Mouse (Mus musculus) hindbrain, postnatal 0 days (tissue): Measurements from ENCODE around the gene Olfr577. TPM values are rescaled to one million over a fixed set of nuclear protein-coding genes. Genes with fewer than 3 reads are reported as not detected.

Source experiments
- ATAC-seq: fragments of 200-750 bp; cut with Nextera tagmentation; 2 replicates; pipeline ENCODE4 v1.8.0; 2017; ENCODE audit warnings: mild to moderate bottlenecking, moderate TSS enrichment, moderate library complexity
- DNase-seq: peaks from one replicate; pipeline ENCODE4 v3.0.0-alpha.2; 2015; ENCODE audit warnings: low spot score
- H3K27ac ChIP-seq: fragments of 300-500 bp; sonication (generic); 2 replicates; pipeline ENCODE4 v1.5.1; 2014; ENCODE audit warnings: mild to moderate bottlenecking
- H3K27me3 ChIP-seq: fragments of 300-500 bp; sonication (generic); 2 replicates; pipeline ENCODE4 v1.6.1; 2014; ENCODE audit warnings: low read length, mixed read lengths; ENCODE audit not compliant: insufficient read depth
- H3K36me3 ChIP-seq: fragments of 300-500 bp; sonication (generic); 2 replicates; pipeline ENCODE4 v1.6.1; 2014; ENCODE audit warnings: low read length, mixed read lengths; ENCODE audit not compliant: insufficient read depth
- H3K4me1 ChIP-seq: fragments of 300-500 bp; sonication (generic); 2 replicates; pipeline ENCODE4 v1.6.1; 2014; ENCODE audit warnings: antibody characterized with exemption, low read length, mixed read lengths; ENCODE audit not compliant: insufficient read depth
- H3K4me2 ChIP-seq: fragments of 300-500 bp; sonication (generic); 2 replicates; pipeline ENCODE4 v1.6.1; 2014; ENCODE audit warnings: low read depth, mild to moderate bottlenecking, low read length, moderate library complexity, mixed read lengths
- H3K4me3 ChIP-seq: fragments of 300-500 bp; sonication (generic); 2 replicates; pipeline ENCODE4 v1.5.1; 2014; ENCODE audit warnings: low read length
- H3K9ac ChIP-seq: fragments of 300-500 bp; sonication (generic); replicated peaks from 2 replicates; pipeline ENCODE4 v1.6.1; 2014; ENCODE audit warnings: mild to moderate bottlenecking, low read length, moderate library complexity, mixed read lengths
- H3K9me3 ChIP-seq: fragments of 300-500 bp; sonication (generic); 2 replicates; pipeline ENCODE4 v1.6.1; 2016; ENCODE audit warnings: low read length, mixed read lengths
- CTCF ChIP-seq: IDR thresholded peaks from 2 replicates; pipeline ENCODE4 v1.5.1; 2016; ENCODE audit warnings: antibody characterized with exemption, control low read depth, low read depth
- WGBS: fragments of 180-500 bp; shearing (Covaris S2); extraction: QIAGEN DNeasy Blood & Tissue Kit; methylation state at CpG from one replicate; pipeline ENCODE4 v1.1.7; 2014; 5-methylcytosine and 5-hydroxymethylcytosine counted together
- polyA plus RNA-seq: library from polyadenylated mRNA; unstranded; fragments of >200 nt; fragmentation: Nextera tagmentation; extraction: Ambion mirVana; gene quantifications from 2 replicates; pipeline ENCODE4 v1.2.1, GENCODE M21; 2015
- total RNA-seq: library from RNA; depleted of rRNA; stranded (reverse); fragments of >200 nt; gene quantifications from 2 replicates; pipeline ENCODE4 v1.2.3, GENCODE M21; 2014; rRNA removed

Olfr577 gene
- total and polyA plus RNA-seq, 2 experiments from 2014 or later: not detected

GRCm38 (mm10) chr7:102948167-102948566 is 27.6 kb downstream of the Olfr577 start, which contains the start of gene Olfr574:
Gene Olfr574, plus strand, starts transcription at chr7:102948467.
- ATAC-seq: no peak
- TF ChIP-seq CTCF: no peak
- no peak within 1 kb of the TSS for H3K9ac ChIP-seq
- DNase-seq: no peak
- no peaks in the 10 kb centered on the region for H3K4me1 ChIP-seq
- H3K27me3 ChIP-seq: no peaks in the 10 kb centered on the region
- no peaks in the 10 kb centered on the region for H3K9me3 ChIP-seq
- no peak within 1 kb of the TSS for H3K27ac ChIP-seq
- H3K36me3 ChIP-seq: no peaks in the 10 kb centered on the region
- H3K4me3 ChIP-seq: no peak within 1 kb of the TSS
- no peak within 1 kb of the TSS for H3K4me2 ChIP-seq
- 86% methylated on average over 1 of the region's 1 CpGs for WGBS

GRCm38 (mm10) chr7:102943417-102943816 is 32.3 kb downstream of the Olfr577 start:
- Histone ChIP-seq H3K27me3 (no peaks in the 10 kb centered on the region), H3K9me3 (no peaks in the 10 kb centered on the region), H3K4me2 (no peak overlapping the region), H3K4me1 (no peaks in the 10 kb centered on the region), H3K9ac (no peak overlapping the region), H3K36me3 (no peaks in the 10 kb centered on the region), H3K4me3 (no peak overlapping the region), H3K27ac (no peak overlapping the region)
- 86% methylated on average over 1 of the region's 1 CpGs for WGBS
- no peak for DNase-seq
- TF ChIP-seq CTCF: no peak
- ATAC-seq: no peak

GRCm38 (mm10) chr7:102942475-102942874 is 33.3 kb downstream of the Olfr577 start, which contains the start of gene Olfr573-ps1:
Gene Olfr573-ps1, minus strand, starts transcription at chr7:102942575.
- Histone ChIP-seq H3K4me2 (no peak within 1 kb of the TSS), H3K27ac (no peak within 1 kb of the TSS), H3K9me3 (no peaks in the 10 kb centered on the region), H3K36me3 (no peaks in the 10 kb centered on the region), H3K4me1 (no peaks in the 10 kb centered on the region), H3K4me3 (no peak within 1 kb of the TSS), H3K27me3 (no peaks in the 10 kb centered on the region), H3K9ac (no peak within 1 kb of the TSS)
- ATAC-seq: no peak
- TF ChIP-seq CTCF: no peak
- no peak for DNase-seq
- 90% methylated on average over 2 of the region's 2 CpGs for WGBS

GRCm38 (mm10) chr7:102927105-102927504 is 48.6 kb downstream of the Olfr577 start:
- ATAC-seq: no peak
- Histone ChIP-seq H3K9me3 (no peaks in the 10 kb centered on the region), H3K27ac (no peak overlapping the region)

GRCm38 (mm10) chr7:102924109-102924508 is 51.6 kb downstream of the Olfr577 start, which contains the start of gene Olfr572:
Gene Olfr572, plus strand, starts transcription at chr7:102924409.
- no peak within 1 kb of the TSS for H3K4me2 ChIP-seq
- ATAC-seq (no peak), DNase-seq (no peak)
- H3K27ac ChIP-seq: no peak within 1 kb of the TSS
- no peak within 1 kb of the TSS for H3K4me3 ChIP-seq
- TF ChIP-seq CTCF: no peak
- no peaks in the 10 kb centered on the region for H3K4me1 ChIP-seq
- 63% methylated on average over 1 of the region's 1 CpGs for WGBS
- H3K27me3 ChIP-seq: no peaks in the 10 kb centered on the region
- no peak within 1 kb of the TSS for H3K9ac ChIP-seq
- H3K9me3 ChIP-seq: no peaks in the 10 kb centered on the region
- no peaks in the 10 kb centered on the region for H3K36me3 ChIP-seq

More at GRCm38 (mm10) chr7:102927105-102927504, 48.6 kb downstream of the Olfr577 start:
- H3K4me2 ChIP-seq: no peak overlapping the region
- H3K27me3 ChIP-seq: no peaks in the 10 kb centered on the region
- H3K4me3 ChIP-seq: no peak overlapping the region
- H3K36me3 ChIP-seq: no peaks in the 10 kb centered on the region
- 72% methylated on average over 3 of the region's 3 CpGs for WGBS
- DNase-seq: no peak
- H3K4me1 ChIP-seq: no peaks in the 10 kb centered on the region
- TF ChIP-seq CTCF: no peak
- no peak overlapping the region for H3K9ac ChIP-seq

Other genes starting within 250 kb of the Olfr577 start
- not detected in 2 replicates for gene Olfr559, start 248.5 kb downstream of the Olfr577 start, total RNA-seq
- gene Olfr559, start 248.5 kb downstream of the Olfr577 start, polyA plus RNA-seq: not detected in 2 replicates
- not detected in 2 replicates for gene Olfr560, start 216.6 kb downstream of the Olfr577 start, total RNA-seq
- gene Olfr560, start 216.6 kb downstream of the Olfr577 start, polyA plus RNA-seq: not detected in 2 replicates
- 0.78 TPM in 1 of 2 replicates, not detected in the other for gene Olfr78, start 216.5 kb downstream of the Olfr577 start, total RNA-seq
- gene Olfr78, start 216.5 kb downstream of the Olfr577 start, polyA plus RNA-seq: 0.10 and 0.15 TPM in 2 replicates
- gene Olfr561, start 204.7 kb downstream of the Olfr577 start, total RNA-seq: not detected in 2 replicates
- not detected in 2 replicates for gene Olfr561, start 204.7 kb downstream of the Olfr577 start, polyA plus RNA-seq
- gene Olfr564, start 172.5 kb downstream of the Olfr577 start, total RNA-seq: not detected in 2 replicates
- not detected in 2 replicates for gene Olfr564, start 172.5 kb downstream of the Olfr577 start, polyA plus RNA-seq
- gene Olfr566, start 117.2 kb downstream of the Olfr577 start, total RNA-seq: not detected in 2 replicates
- gene Olfr566, start 117.2 kb downstream of the Olfr577 start, polyA plus RNA-seq: not detected in 2 replicates
- not detected in 2 replicates for gene Olfr568, start 98.8 kb downstream of the Olfr577 start, total RNA-seq
- not detected in 2 replicates for gene Olfr568, start 98.8 kb downstream of the Olfr577 start, polyA plus RNA-seq
- not detected in 2 replicates for gene Olfr569, start 85.1 kb downstream of the Olfr577 start, total RNA-seq
- gene Olfr569, start 85.1 kb downstream of the Olfr577 start, polyA plus RNA-seq: not detected in 2 replicates
- not detected in 2 replicates for gene Olfr570, start 81.4 kb downstream of the Olfr577 start, total RNA-seq
- gene Olfr570, start 81.4 kb downstream of the Olfr577 start, polyA plus RNA-seq: not detected in 2 replicates
- gene Olfr571, start 58.4 kb downstream of the Olfr577 start, total RNA-seq: not detected in 2 replicates
- not detected in 2 replicates for gene Olfr571, start 58.4 kb downstream of the Olfr577 start, polyA plus RNA-seq
- not detected in 2 replicates for gene Olfr572, start 51.5 kb downstream of the Olfr577 start, total RNA-seq
- not detected in 2 replicates for gene Olfr572, start 51.5 kb downstream of the Olfr577 start, polyA plus RNA-seq
- gene Olfr573-ps1, start 33.4 kb downstream of the Olfr577 start, total RNA-seq: not detected in 2 replicates
- gene Olfr573-ps1, start 33.4 kb downstream of the Olfr577 start, polyA plus RNA-seq: not detected in 2 replicates
- gene Olfr574, start 27.5 kb downstream of the Olfr577 start, total RNA-seq: not detected in 2 replicates
- not detected in 2 replicates for gene Olfr574, start 27.5 kb downstream of the Olfr577 start, polyA plus RNA-seq
- not detected in 2 replicates for gene Olfr575, start 17.2 kb downstream of the Olfr577 start, total RNA-seq
- gene Olfr575, start 17.2 kb downstream of the Olfr577 start, polyA plus RNA-seq: not detected in 2 replicates
- not detected in 2 replicates for gene Olfr576, start 13.3 kb downstream of the Olfr577 start, total RNA-seq
- gene Olfr576, start 13.3 kb downstream of the Olfr577 start, polyA plus RNA-seq: not detected in 2 replicates
- not detected in 2 replicates for gene Olfr578, start 13.4 kb upstream of the Olfr577 start, total RNA-seq
- not detected in 2 replicates for gene Olfr578, start 13.4 kb upstream of the Olfr577 start, polyA plus RNA-seq
- not detected in 2 replicates for gene Olfr582, start 62.1 kb upstream of the Olfr577 start, total RNA-seq
- not detected in 2 replicates for gene Olfr582, start 62.1 kb upstream of the Olfr577 start, polyA plus RNA-seq
- not detected in 2 replicates for gene Olfr583, start 75.4 kb upstream of the Olfr577 start, total RNA-seq
- gene Olfr583, start 75.4 kb upstream of the Olfr577 start, polyA plus RNA-seq: not detected in 2 replicates
- gene Olfr584, start 105.9 kb upstream of the Olfr577 start, total RNA-seq: not detected in 2 replicates
- not detected in 2 replicates for gene Olfr584, start 105.9 kb upstream of the Olfr577 start, polyA plus RNA-seq
- not detected in 2 replicates for gene Olfr585, start 121.8 kb upstream of the Olfr577 start, total RNA-seq
- gene Olfr585, start 121.8 kb upstream of the Olfr577 start, polyA plus RNA-seq: not detected in 2 replicates
- gene Olfr586, start 149.7 kb upstream of the Olfr577 start, total RNA-seq: not detected in 2 replicates
- not detected in 2 replicates for gene Olfr586, start 149.7 kb upstream of the Olfr577 start, polyA plus RNA-seq
- gene Olfr588-ps1, start 164.9 kb upstream of the Olfr577 start, total RNA-seq: not detected in 2 replicates
- gene Olfr588-ps1, start 164.9 kb upstream of the Olfr577 start, polyA plus RNA-seq: not detected in 2 replicates
- gene Olfr589, start 180.4 kb upstream of the Olfr577 start, total RNA-seq: not detected in 2 replicates
- gene Olfr589, start 180.4 kb upstream of the Olfr577 start, polyA plus RNA-seq: not detected in 2 replicates
- not detected in 2 replicates for gene Olfr591, start 202.4 kb upstream of the Olfr577 start, total RNA-seq
- gene Olfr591, start 202.4 kb upstream of the Olfr577 start, polyA plus RNA-seq: not detected in 2 replicates
- not detected in 2 replicates for gene Olfr592, start 208.9 kb upstream of the Olfr577 start, total RNA-seq
- not detected in 2 replicates for gene Olfr592, start 208.9 kb upstream of the Olfr577 start, polyA plus RNA-seq
- not detected in 2 replicates for gene Olfr593, start 235.9 kb upstream of the Olfr577 start, total RNA-seq
- gene Olfr593, start 235.9 kb upstream of the Olfr577 start, polyA plus RNA-seq: not detected in 2 replicates
- gene Olfr594, start 241.1 kb upstream of the Olfr577 start, total RNA-seq: not detected in 2 replicates
- not detected in 2 replicates for gene Olfr594, start 241.1 kb upstream of the Olfr577 start, polyA plus RNA-seq